Mouse (Mus musculus) liver, postnatal 0 days (tissue): ENCODE results near the gene AC153137.1.

Experiments
- CTCF ChIP-seq: sonication (generic); IDR thresholded peaks from 2 replicates; pipeline ENCODE4 v1.5.1; 2016; ENCODE audit warnings: antibody characterized with exemption, low read depth
- EP300 ChIP-seq: IDR thresholded peaks from 2 replicates; pipeline ENCODE4 v1.6.1; 2016; ENCODE audit warnings: antibody characterized with exemption, low read depth, mild to moderate bottlenecking

- TF ChIP-seq CTCF (no peak), EP300 (no peak)
Observed at GRCm38 (mm10) chr1:30938392-30938791, 39.4 kb downstream of the AC153137.1 start.
